ENCODE assay signal across 17 mouse cellular contexts in the genomic region with DNA sequence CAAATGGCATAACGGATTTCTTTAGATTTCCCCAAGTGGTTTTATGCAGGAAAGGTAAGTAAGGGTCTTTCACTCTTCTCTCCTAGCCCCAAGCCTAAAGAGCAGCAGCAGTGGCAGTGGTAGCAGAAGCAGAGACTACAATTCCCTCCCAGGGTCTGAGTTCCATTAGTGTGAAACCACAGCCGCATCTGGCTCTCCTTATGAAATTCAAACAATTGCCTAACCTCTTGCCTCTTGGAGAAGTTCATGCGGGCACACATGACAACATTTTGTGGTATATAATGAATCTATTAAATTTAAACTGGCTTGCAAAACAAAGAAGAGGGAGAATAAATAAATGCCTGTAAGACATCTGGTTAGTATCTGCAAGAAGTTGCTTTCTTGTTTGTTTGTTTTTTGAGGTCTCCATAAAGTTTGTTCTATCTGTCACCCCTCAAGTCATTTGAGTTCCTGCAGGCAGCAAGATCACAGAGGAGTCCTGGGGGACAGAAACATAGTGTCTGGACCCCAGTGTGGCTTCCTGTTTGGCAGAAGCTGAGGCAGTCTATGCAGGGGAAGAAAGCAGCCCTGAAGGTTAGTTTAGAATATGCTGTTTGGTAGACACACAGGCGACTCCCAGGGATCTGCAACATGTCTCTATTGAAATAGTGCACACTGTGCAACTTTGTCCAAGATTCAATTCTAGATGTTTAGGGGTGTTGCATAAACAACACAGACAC.
DNase-seq lines count a peak whose midpoint lies in the region; ATAC-seq lines count a peak whose summit lies in the region.
"Had no signal": no experiment of that assay in that cellular context is flagged by ENCODE, and none has a peak within 500 bp of the region (broad histone marks: within the 10 kb centered on the region; RNA-seq: fewer than 3 reads in every experiment).

No protein-coding gene starts in this region.

- no peaks in the 10 kb centered on the region for H3K9me3 ChIP-seq in hindbrain, embryonic 11.5 days (ENCODE audit: control insufficient read depth, low read length)
- no peaks in the 10 kb centered on the region for H3K9me3 ChIP-seq in hindbrain, embryonic 14.5 days (ENCODE audit: control insufficient read depth, low read length)
- no peaks in the 10 kb centered on the region for H3K9me3 ChIP-seq in neural tube, embryonic 11.5 days (ENCODE audit: control insufficient read depth, low read length)
- H3K9me3 ChIP-seq: forebrain, embryonic 12.5 days; heart, embryonic 13.5 days; midbrain, embryonic 13.5 days had no signal

- H3K27ac ChIP-seq in hindbrain, embryonic 11.5 days (ENCODE audit: low read depth, low read length) = no peak overlapping the region
- no peak overlapping the region for H3K27ac ChIP-seq in hindbrain, embryonic 14.5 days
- H3K27ac ChIP-seq in neural tube, embryonic 11.5 days (ENCODE audit: low read depth, low read length) = no peak overlapping the region
- H3K27ac ChIP-seq: forebrain, embryonic 12.5 days; heart, embryonic 13.5 days; left cerebral cortex, adult 2 months; midbrain, embryonic 13.5 days had no signal

- H3K9ac ChIP-seq in hindbrain, embryonic 11.5 days (ENCODE audit: low read depth, low read length) = no peak overlapping the region
- H3K9ac ChIP-seq in hindbrain, embryonic 14.5 days = no peak overlapping the region
- H3K9ac ChIP-seq in neural tube, embryonic 11.5 days (ENCODE audit: low read length) = no peak overlapping the region
- H3K9ac ChIP-seq: forebrain, embryonic 12.5 days; heart, embryonic 13.5 days; midbrain, embryonic 13.5 days had no signal

- H3K27me3 ChIP-seq in hindbrain, embryonic 11.5 days (ENCODE audit: control insufficient read depth, insufficient read depth, low read length) = no peaks in the 10 kb centered on the region
- no peaks in the 10 kb centered on the region for H3K27me3 ChIP-seq in hindbrain, embryonic 14.5 days (ENCODE audit: control insufficient read depth, insufficient read depth, low read length)
- H3K27me3 ChIP-seq in neural tube, embryonic 11.5 days (ENCODE audit: control insufficient read depth, insufficient read depth, low read length) = no peaks in the 10 kb centered on the region
- H3K27me3 ChIP-seq: forebrain, embryonic 12.5 days; heart, embryonic 13.5 days; midbrain, embryonic 13.5 days had no signal

- no peaks in the 10 kb centered on the region for H3K4me1 ChIP-seq in hindbrain, embryonic 11.5 days (replicated peaks; ENCODE audit: control insufficient read depth, insufficient read depth, low read length)
- H3K4me1 ChIP-seq in hindbrain, embryonic 14.5 days (replicated peaks; ENCODE audit: control insufficient read depth, insufficient read depth, low read length) = no peaks in the 10 kb centered on the region
- no peaks in the 10 kb centered on the region for H3K4me1 ChIP-seq in neural tube, embryonic 11.5 days (ENCODE audit: control insufficient read depth, insufficient read depth, low read length)
- H3K4me1 ChIP-seq: forebrain, embryonic 12.5 days; heart, embryonic 13.5 days; midbrain, embryonic 13.5 days had no signal

- peak; percentile 25 for DNase-seq in hindbrain, embryonic 11.5 days (ENCODE audit: low spot score)
- no peak for DNase-seq in hindbrain, embryonic 14.5 days (ENCODE audit: low spot score)
- peak; percentile 14 for DNase-seq in neural tube, embryonic 11.5 days (ENCODE audit: low spot score)
- DNase-seq in neural tube, embryonic 10.5 days (ENCODE audit: extremely low spot score, low spot score) = no peak
- peak; percentile 3 for DNase-seq in fibroblast of lung, adult 2 months (ENCODE audit: low read depth)
- DNase-seq in MN1 (ENCODE audit: low spot score) = no peak
- no peak for DNase-seq in left cerebral cortex, postnatal 14 days (ENCODE audit: low spot score in 2 of 2)
- DNase-seq: cerebellum, adult 18-20 months; kidney, adult 11 months; lung, postnatal 14 days; right cerebral cortex, postnatal 14 days had no signal

- no peak overlapping the region for H3K4me3 ChIP-seq in hindbrain, embryonic 11.5 days (ENCODE audit: low read depth, low read length)
- H3K4me3 ChIP-seq in hindbrain, embryonic 14.5 days (replicated peaks; ENCODE audit: low read length) = no peak overlapping the region
- no peak overlapping the region for H3K4me3 ChIP-seq in neural tube, embryonic 11.5 days (ENCODE audit: low read depth, low read length)
- H3K4me3 ChIP-seq: forebrain, embryonic 12.5 days; heart, embryonic 13.5 days; left cerebral cortex, adult 2 months; midbrain, embryonic 13.5 days had no signal

- no peak overlapping the region for H3K4me2 ChIP-seq in hindbrain, embryonic 11.5 days (replicated peaks; ENCODE audit: low read depth, low read length)
- no peak overlapping the region for H3K4me2 ChIP-seq in hindbrain, embryonic 14.5 days (replicated peaks)
- no peak overlapping the region for H3K4me2 ChIP-seq in neural tube, embryonic 11.5 days (ENCODE audit: low read depth)
- H3K4me2 ChIP-seq: forebrain, embryonic 12.5 days; heart, embryonic 13.5 days; midbrain, embryonic 13.5 days had no signal

- no peaks in the 10 kb centered on the region for H3K36me3 ChIP-seq in hindbrain, embryonic 11.5 days (ENCODE audit: control insufficient read depth, insufficient read depth, low read length)
- H3K36me3 ChIP-seq in hindbrain, embryonic 14.5 days (replicated peaks; ENCODE audit: control insufficient read depth, insufficient read depth) = no peaks in the 10 kb centered on the region
- H3K36me3 ChIP-seq in neural tube, embryonic 11.5 days (ENCODE audit: control insufficient read depth, insufficient read depth, low read length) = no peaks in the 10 kb centered on the region
- H3K36me3 ChIP-seq: forebrain, embryonic 12.5 days; heart, embryonic 13.5 days; midbrain, embryonic 13.5 days had no signal

- WGBS in hindbrain, embryonic 11.5 days = 72% methylated on average over 4 of the region's 4 CpGs
- 75% methylated on average over 4 of the region's 4 CpGs for WGBS in hindbrain, embryonic 14.5 days
- WGBS in neural tube, embryonic 11.5 days = 66% methylated on average over 4 of the region's 4 CpGs

- no peak for ATAC-seq in hindbrain, embryonic 11.5 days (ENCODE audit: low FRiP score)
- no peak for ATAC-seq in hindbrain, embryonic 14.5 days (ENCODE audit: low FRiP score)
- ATAC-seq in neural tube, embryonic 11.5 days (ENCODE audit: insufficient read depth, low FRiP score, low TSS enrichment) = no peak
- ATAC-seq in megakaryocyte progenitor cell, adult 5-6 weeks (replicated peaks; ENCODE audit: poor library complexity) = peak; percentile 95
- ATAC-seq: midbrain, embryonic 13.5 days; Patski had no signal

- intact Hi-C loops in left cerebral cortex, postnatal 14 days (cut with DNase I) = no loop called here

Comparison
In these comparisons a context has a peak if more than half of its experiments do, and no peak if none do; other contexts are left out.
1. DNase-seq: peak in hindbrain, embryonic 11.5 days (single experiment), neural tube, embryonic 11.5 days (single experiment) and fibroblast of lung, adult 2 months (single experiment); none in hindbrain, embryonic 14.5 days (single experiment), neural tube, embryonic 10.5 days (single experiment), MN1 (single experiment) and left cerebral cortex, postnatal 14 days (0 of 2).